Mouse (Mus musculus) layer of hippocampus, adult 2 months (tissue): ENCODE data around the gene Olfr26. TPM values are rescaled to one million over a fixed set of nuclear protein-coding genes. Genes with fewer than 3 reads are reported as not detected.
"Not testable (repeated sequence)": the region's sequence is repeated elsewhere in the genome, so short reads cannot be mapped to it uniquely, and the experiment has no call there.

ENCODE experiments used
- DNase-seq, 2 experiments: peaks; one replicate each; pipeline ENCODE4 v3.0.0; 2022; ENCODE audit warnings: low spot score in 2 of 2
- H3K27ac ChIP-seq: fragments of 200-600 bp; 2 replicates; pipeline ENCODE4 v1.8.1; 2022
- H3K4me3 ChIP-seq: fragments of 200-600 bp; 2 replicates; pipeline ENCODE4 v1.8.1; 2022; ENCODE audit warnings: mild to moderate bottlenecking
- CTCF ChIP-seq: fragments of 200-600 bp; conservative IDR thresholded peaks from 2 replicates; pipeline ENCODE4 v1.8.1; 2022; ENCODE audit warnings: antibody characterized with exemption, mild to moderate bottlenecking, moderate library complexity
- long read RNA-seq, 2 experiments: library from polyadenylated mRNA; stranded (forward); transcript quantifications; one replicate each; pipeline ENCODE4 v2.0.0; 2021; ENCODE audit warnings: borderline mapping rate in 2 of 2
- total RNA-seq, 2 experiments: library from RNA; stranded (reverse); gene quantifications; 2 replicates each; pipeline ENCODE4 v1.2.3; 2021

Olfr26 gene
- total RNA-seq: not detected
- long read RNA-seq, experiment 1: 0 reads
- long read RNA-seq, experiment 2: 0 reads

DNA sequence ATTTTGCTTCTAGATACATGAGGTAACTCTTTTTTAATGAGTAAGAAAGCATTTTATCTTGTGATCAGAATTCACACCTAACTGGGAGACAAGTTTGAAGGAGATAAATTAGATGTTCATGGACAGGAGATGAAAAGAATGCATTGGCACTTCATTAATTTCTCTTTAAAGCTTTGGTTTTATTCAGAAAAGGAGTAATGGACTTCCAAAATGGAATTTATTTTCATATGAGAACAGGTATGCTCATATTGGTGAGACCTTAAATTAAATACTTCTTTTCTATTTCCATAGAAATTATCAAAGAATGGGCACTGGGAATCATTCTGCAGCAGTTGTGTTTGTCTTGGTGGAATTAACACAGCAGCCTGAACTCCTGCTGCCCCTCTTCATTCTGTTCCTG, at the start of gene Olfr26:
Gene Olfr26, plus strand, starts transcription at position 301 of the 400 bp plus-strand sequence.
- Histone ChIP-seq H3K27ac (no peak within 1 kb of the TSS), H3K4me3 (no peak within 1 kb of the TSS)
- DNase-seq: no peak
- no peak for TF ChIP-seq CTCF

DNA sequence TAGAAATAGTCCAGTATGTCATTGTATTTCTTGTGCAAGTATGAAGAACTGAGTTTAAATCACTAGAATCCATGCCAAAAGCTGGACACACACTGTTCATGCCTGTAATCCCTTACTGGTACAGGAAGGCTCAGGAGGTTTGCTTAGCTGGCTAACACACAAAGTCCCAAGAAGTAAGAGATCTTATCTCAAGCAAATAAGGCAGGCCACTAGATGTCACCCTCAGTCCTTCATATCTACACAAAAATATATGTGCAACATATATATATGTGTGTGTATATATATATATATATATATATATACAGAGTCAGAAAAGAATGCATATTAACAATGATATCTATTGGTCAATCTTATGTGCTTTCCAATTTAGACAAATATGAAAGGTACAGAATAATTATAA, 49.2 kb upstream of the Olfr26 start:
- no peak for DNase-seq
- no peak overlapping the region for H3K4me3 ChIP-seq
- TF ChIP-seq CTCF: peak; percentile 66
- no peak overlapping the region for H3K27ac ChIP-seq

DNA sequence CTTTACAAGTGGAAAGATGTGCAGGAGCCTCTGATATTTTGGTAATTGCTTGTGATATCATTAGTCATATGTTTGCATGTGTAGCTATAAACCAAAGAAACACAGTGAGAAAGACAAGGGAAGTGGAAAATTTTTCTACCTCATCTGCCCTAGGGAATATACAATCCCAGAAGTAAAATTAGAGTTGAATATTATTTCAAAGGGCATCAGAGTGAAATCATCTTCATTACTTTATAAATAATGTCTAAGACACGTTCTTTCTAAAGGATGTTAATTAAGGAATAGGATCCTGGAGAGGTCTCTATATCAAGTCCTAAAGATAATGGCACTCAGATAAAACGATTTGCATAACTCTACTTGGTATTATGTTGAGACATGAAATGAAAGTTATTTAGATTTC, 40.5 kb upstream of the Olfr26 start, which contains the start of gene Olfr922:
Gene Olfr922, plus strand, starts transcription at position 301 of the 400 bp plus-strand sequence.
- DNase-seq: no peak
- no peak within 1 kb of the TSS for H3K4me3 ChIP-seq
- no peak within 1 kb of the TSS for H3K27ac ChIP-seq
- no peak for TF ChIP-seq CTCF

DNA sequence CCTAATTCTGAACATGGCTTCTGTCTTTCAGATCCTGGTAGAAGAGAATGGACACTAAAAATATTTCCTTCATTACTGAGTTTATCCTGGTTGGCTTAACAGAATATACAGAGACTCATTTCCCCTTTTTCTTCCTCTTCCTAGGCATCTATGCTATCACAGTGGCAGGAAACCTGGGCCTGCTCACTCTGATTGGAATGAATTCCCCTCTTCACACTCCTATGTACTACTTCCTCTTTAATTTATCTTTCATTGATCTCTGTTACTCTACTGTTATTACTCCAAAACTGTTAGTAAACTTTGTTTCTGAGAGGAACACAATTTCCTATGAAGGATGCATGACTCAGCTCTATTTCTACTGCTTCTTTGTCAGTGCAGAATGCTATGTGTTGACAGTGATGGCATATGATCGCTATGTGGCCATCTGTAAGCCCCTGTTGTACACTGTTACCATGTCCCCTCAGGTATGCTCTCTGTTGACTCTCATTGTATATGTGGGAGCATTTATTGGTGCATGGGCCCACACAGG, 39.3 kb upstream of the Olfr26 start:
- TF ChIP-seq CTCF: no peak
- no peak overlapping the region for H3K4me3 ChIP-seq
- H3K27ac ChIP-seq: no peak overlapping the region
- DNase-seq: no peak

DNA sequence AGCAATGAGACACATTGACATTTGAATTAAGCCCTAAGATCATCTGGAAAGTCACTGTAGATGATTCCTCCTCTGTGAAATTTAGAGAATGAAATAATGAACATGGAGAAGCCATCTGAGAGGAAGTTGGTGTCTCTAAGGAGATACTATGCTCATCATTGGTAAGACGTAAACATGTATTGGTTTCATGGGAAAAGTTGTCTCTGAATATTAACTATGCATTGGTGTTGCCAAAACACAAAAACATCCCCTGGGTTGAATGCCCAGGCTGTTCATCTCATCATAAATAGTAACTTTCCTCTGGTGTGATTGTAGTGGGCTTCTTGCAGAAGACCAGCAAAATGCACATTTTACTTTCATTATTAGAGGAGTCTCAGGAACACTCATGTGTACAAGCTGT, 28.6 kb upstream of the Olfr26 start, which contains the start of gene Olfr923:
Gene Olfr923, plus strand, starts transcription at position 301 of the 400 bp plus-strand sequence.
- no peak for DNase-seq
- Histone ChIP-seq H3K27ac (no peak within 1 kb of the TSS), H3K4me3 (no peak within 1 kb of the TSS)
- TF ChIP-seq CTCF: no peak

DNA sequence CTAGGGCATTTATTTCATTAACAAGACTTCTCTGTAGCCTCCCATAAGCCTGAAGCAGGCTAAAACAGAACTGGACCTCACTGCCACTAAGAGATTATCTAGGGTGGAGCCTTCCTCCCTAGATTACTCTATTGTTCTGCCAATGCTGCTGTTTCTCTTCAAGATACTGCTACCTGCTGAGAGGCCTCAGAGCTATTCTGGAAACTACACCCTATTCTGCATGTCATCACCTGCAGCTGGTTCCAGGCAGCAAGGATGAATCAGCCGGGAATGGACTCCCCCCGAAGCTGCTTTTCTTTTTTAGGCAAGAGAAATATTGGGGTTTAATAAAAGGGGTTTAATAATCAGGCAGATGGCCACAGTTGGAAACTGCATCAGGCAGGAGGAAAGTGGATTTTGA, 21.8 kb upstream of the Olfr26 start:
- H3K27ac ChIP-seq: no peak overlapping the region
- DNase-seq: no peak
- H3K4me3 ChIP-seq: no peak overlapping the region
- no peak for TF ChIP-seq CTCF

DNA sequence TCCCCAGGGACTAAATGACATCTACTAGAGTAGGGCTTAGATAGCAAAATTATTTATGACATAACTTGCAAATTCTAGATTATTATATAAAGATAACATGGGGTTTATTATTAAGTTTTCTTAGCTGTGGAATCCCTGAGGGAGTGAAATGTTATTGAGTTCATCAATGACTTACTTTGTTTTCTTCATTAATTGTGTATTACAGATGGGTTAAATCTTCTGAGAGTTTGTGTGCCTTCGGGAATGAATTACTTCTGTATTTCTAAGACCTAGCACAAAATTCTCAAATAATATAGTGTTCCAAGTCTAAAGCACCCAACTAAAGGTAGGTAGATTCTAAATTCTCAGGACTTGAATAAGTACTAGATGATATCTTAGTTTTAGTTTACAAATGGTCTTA, 10.7 kb upstream of the Olfr26 start, which contains the start of gene Olfr924:
Gene Olfr924, plus strand, starts transcription at position 301 of the 400 bp plus-strand sequence.
- no peak within 1 kb of the TSS for H3K27ac ChIP-seq
- DNase-seq: no peak
- TF ChIP-seq CTCF: no peak
- no peak within 1 kb of the TSS for H3K4me3 ChIP-seq

DNA sequence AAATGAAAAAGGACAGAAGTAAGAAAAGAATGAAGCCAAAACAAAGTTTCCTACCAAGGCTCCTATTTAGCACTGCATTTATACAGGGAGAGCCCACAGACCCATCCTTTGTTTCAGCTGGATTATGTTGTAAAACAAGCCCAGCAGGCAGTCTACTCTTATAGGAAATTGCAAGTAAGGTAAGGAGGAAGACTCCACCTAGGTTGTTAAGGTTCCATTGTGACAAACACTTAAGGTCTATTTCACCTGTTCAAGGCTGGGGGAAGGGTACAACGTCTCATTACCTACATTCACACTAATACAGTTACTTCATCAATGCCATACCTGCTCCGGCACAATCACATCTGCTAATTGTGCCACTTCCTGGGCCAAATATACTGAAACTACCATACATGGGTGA, 20.0 kb downstream of the Olfr26 start:
- not testable (repeated sequence) for H3K27ac ChIP-seq, H3K4me3 ChIP-seq, DNase-seq

DNA sequence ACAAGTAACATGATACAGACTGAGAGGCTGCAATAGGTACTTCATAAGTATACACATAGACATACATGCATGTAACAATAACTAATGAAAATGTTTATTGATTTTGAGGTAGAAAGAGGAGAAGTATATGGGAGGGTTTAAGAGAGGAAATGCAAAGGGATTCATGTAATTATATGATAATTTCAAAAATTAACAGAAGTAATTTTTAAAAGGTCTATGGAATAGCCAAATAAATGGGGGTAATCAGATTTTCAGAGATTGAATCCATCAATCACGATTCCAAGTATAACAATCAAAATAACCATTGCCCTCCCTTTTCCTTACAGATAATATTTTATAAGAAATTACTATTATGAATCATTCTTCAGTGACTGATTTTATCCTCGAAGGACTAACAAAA, 22.0 kb downstream of the Olfr26 start, which contains the start of gene Olfr926:
Gene Olfr926, plus strand, starts transcription at position 301 of the 400 bp plus-strand sequence.
- no peak for TF ChIP-seq CTCF
- H3K27ac ChIP-seq: no peak within 1 kb of the TSS
- no peak within 1 kb of the TSS for H3K4me3 ChIP-seq
- DNase-seq: no peak

Other genes starting within 250 kb of the Olfr26 start
- not detected for gene Olfr914, start 250.0 kb upstream of the Olfr26 start, total RNA-seq
- not detected for gene Olfr916, start 195.2 kb upstream of the Olfr26 start, total RNA-seq
- gene Olfr917, start 189.2 kb upstream of the Olfr26 start, total RNA-seq: not detected
- not detected for gene Olfr918, start 180.5 kb upstream of the Olfr26 start, total RNA-seq
- gene Olfr919, start 151.4 kb upstream of the Olfr26 start, total RNA-seq: not detected
- 10 to 100 TPM in 1 of 2 experiments, 1 to 10 TPM in 1; 9.6 to 14.1 TPM for gene Vwa5a, start 136.8 kb upstream of the Olfr26 start, total RNA-seq
- under 1 TPM; 0.05 to 0.10 TPM for gene Olfr920, start 102.8 kb upstream of the Olfr26 start, total RNA-seq
- gene Olfr921, start 82.0 kb upstream of the Olfr26 start, total RNA-seq: not detected
- not detected for gene Olfr922, start 40.4 kb upstream of the Olfr26 start, total RNA-seq
- not detected for gene Olfr923, start 28.5 kb upstream of the Olfr26 start, total RNA-seq
- gene Olfr924, start 10.6 kb upstream of the Olfr26 start, total RNA-seq: not detected
- gene Olfr926, start 22.1 kb downstream of the Olfr26 start, total RNA-seq: not detected
- not detected for gene Olfr930, start 74.7 kb downstream of the Olfr26 start, total RNA-seq
- gene Olfr933, start 117.3 kb downstream of the Olfr26 start, total RNA-seq: not detected
- not detected for gene Olfr934, start 133.3 kb downstream of the Olfr26 start, total RNA-seq
- gene Olfr935, start 144.6 kb downstream of the Olfr26 start, total RNA-seq: not detected
- gene Olfr146, start 168.3 kb downstream of the Olfr26 start, total RNA-seq: not detected
- not detected for gene Olfr937, start 209.9 kb downstream of the Olfr26 start, total RNA-seq
- gene Olfr938, start 223.8 kb downstream of the Olfr26 start, total RNA-seq: not detected